Mouse (Mus musculus): Measurements from ENCODE around the gene Lrrc8c. TPM values are rescaled to one million over a fixed set of nuclear protein-coding genes. Genes with fewer than 3 reads are reported as not detected.

Lrrc8c gene
- polyA plus RNA-seq, 1 experiment from 2014 or later: 24.7 TPM

- WGBS: 43% methylated on average over 10 of the region's 10 CpGs
- Histone ChIP-seq H3K9me3 (ENCODE audit: low read depth, low read length) (no peaks in the 10 kb centered on the region), H3K36me3 (ENCODE audit: insufficient read depth) (no peaks in the 10 kb centered on the region), H3K4me2 (no peak overlapping the region), H3K27me3 (ENCODE audit: insufficient read depth, low read length) (no peaks in the 10 kb centered on the region), H3K27ac (ENCODE audit: low read depth) (no peak overlapping the region), H3K4me1 (ENCODE audit: insufficient read depth) (no peaks in the 10 kb centered on the region), H3K4me3 (ENCODE audit: low read depth, low read length) (no peak overlapping the region), H3K9ac (no peak overlapping the region)
- TF ChIP-seq CTCF (IDR thresholded peaks at IDR 0.05; ENCODE audit: low read depth): no peak
- ATAC-seq (ENCODE audit: insufficient read depth): no peak
- DNase-seq: no peak
These were observed 61.7 kb downstream of the Lrrc8c start for GRCm38 (mm10) chr5:105580909-105581308.

GRCm38 (mm10) chr5:105585929-105586328 lies 66.7 kb downstream of the Lrrc8c start:
- ATAC-seq (ENCODE audit: insufficient read depth) (peak; percentile 50), DNase-seq (peak; percentile 36)
- TF ChIP-seq CTCF (IDR thresholded peaks at IDR 0.05; ENCODE audit: low read depth): no peak
- H3K27me3 ChIP-seq (ENCODE audit: insufficient read depth, low read length): no peaks in the 10 kb centered on the region
- peak overlapping the region; percentile 88 for H3K27ac ChIP-seq (ENCODE audit: low read depth)
- H3K36me3 ChIP-seq (ENCODE audit: insufficient read depth): no peaks in the 10 kb centered on the region
- 51% methylated on average over 4 of the region's 4 CpGs for WGBS
- peaks cover 5% of the 10 kb centered on the region; the same call in 1 of the 2 replicates for H3K4me1 ChIP-seq (ENCODE audit: insufficient read depth)
- H3K9me3 ChIP-seq (ENCODE audit: low read depth, low read length): no peaks in the 10 kb centered on the region
- H3K4me3 ChIP-seq (ENCODE audit: low read depth, low read length): no peak overlapping the region
- no peak overlapping the region for H3K9ac ChIP-seq
- no peak overlapping the region; the same call in 1 of the 2 replicates for H3K4me2 ChIP-seq

GRCm38 (mm10) chr5:105586655-105587054 lies 67.5 kb downstream of the Lrrc8c start:
- Histone ChIP-seq H3K36me3 (ENCODE audit: insufficient read depth) (no peaks in the 10 kb centered on the region), H3K4me1 (ENCODE audit: insufficient read depth) (peaks cover 5% of the 10 kb centered on the region; the same call in 1 of the 2 replicates), H3K9me3 (ENCODE audit: low read depth, low read length) (no peaks in the 10 kb centered on the region), H3K27ac (ENCODE audit: low read depth) (peak overlapping the region; percentile 88), H3K4me3 (ENCODE audit: low read depth, low read length) (no peak overlapping the region), H3K4me2 (peak overlapping the region; percentile 15), H3K27me3 (ENCODE audit: insufficient read depth, low read length) (no peaks in the 10 kb centered on the region), H3K9ac (no peak overlapping the region)
- WGBS: 15% methylated on average over 5 of the region's 5 CpGs
- peak; percentile 85 for ATAC-seq (ENCODE audit: insufficient read depth)
- no peak for TF ChIP-seq CTCF (IDR thresholded peaks at IDR 0.05; ENCODE audit: low read depth)
- peak; percentile 73 for DNase-seq

- WGBS: 46% methylated on average over 6 of the region's 6 CpGs
- ATAC-seq (ENCODE audit: insufficient read depth) (no peak), DNase-seq (peak; percentile 38)
- Histone ChIP-seq H3K27ac (ENCODE audit: low read depth) (peak overlapping the region; percentile 88), H3K36me3 (ENCODE audit: insufficient read depth) (no peaks in the 10 kb centered on the region), H3K4me3 (ENCODE audit: low read depth, low read length) (no peak overlapping the region), H3K4me1 (ENCODE audit: insufficient read depth) (peaks cover 5% of the 10 kb centered on the region; the same call in 1 of the 2 replicates), H3K27me3 (ENCODE audit: insufficient read depth, low read length) (no peaks in the 10 kb centered on the region), H3K9me3 (ENCODE audit: low read depth, low read length) (no peaks in the 10 kb centered on the region), H3K4me2 (no peak overlapping the region), H3K9ac (no peak overlapping the region)
- TF ChIP-seq CTCF (IDR thresholded peaks at IDR 0.05; ENCODE audit: low read depth): no peak
These were observed 68.3 kb downstream of the Lrrc8c start for GRCm38 (mm10) chr5:105587471-105587870.

- Histone ChIP-seq H3K36me3 (ENCODE audit: insufficient read depth) (no peaks in the 10 kb centered on the region), H3K27ac (ENCODE audit: low read depth) (no peak overlapping the region), H3K9me3 (ENCODE audit: low read depth, low read length) (no peaks in the 10 kb centered on the region), H3K27me3 (ENCODE audit: insufficient read depth, low read length) (no peaks in the 10 kb centered on the region), H3K4me3 (ENCODE audit: low read depth, low read length) (no peak overlapping the region), H3K4me1 (ENCODE audit: insufficient read depth) (peaks cover 5% of the 10 kb centered on the region; the same call in 1 of the 2 replicates), H3K4me2 (no peak overlapping the region), H3K9ac (no peak overlapping the region)
- no peak for TF ChIP-seq CTCF (IDR thresholded peaks at IDR 0.05; ENCODE audit: low read depth)
- DNase-seq (no peak), ATAC-seq (ENCODE audit: insufficient read depth) (no peak)
- 60% methylated on average over 4 of the region's 4 CpGs for WGBS
These were observed 69.5 kb downstream of the Lrrc8c start for GRCm38 (mm10) chr5:105588683-105589082.

- Histone ChIP-seq H3K9ac (no peak overlapping the region), H3K27ac (ENCODE audit: low read depth) (no peak overlapping the region), H3K4me1 (ENCODE audit: insufficient read depth) (peaks cover 5% of the 10 kb centered on the region; the same call in 1 of the 2 replicates), H3K9me3 (ENCODE audit: low read depth, low read length) (no peaks in the 10 kb centered on the region), H3K4me3 (ENCODE audit: low read depth, low read length) (no peak overlapping the region), H3K27me3 (ENCODE audit: insufficient read depth, low read length) (no peaks in the 10 kb centered on the region), H3K4me2 (no peak overlapping the region), H3K36me3 (ENCODE audit: insufficient read depth) (no peaks in the 10 kb centered on the region)
- ATAC-seq (ENCODE audit: insufficient read depth) (no peak), DNase-seq (no peak)
- TF ChIP-seq CTCF (IDR thresholded peaks at IDR 0.05; ENCODE audit: low read depth): no peak
- 63% methylated on average over 3 of the region's 3 CpGs for WGBS
These were observed 69.9 kb downstream of the Lrrc8c start for GRCm38 (mm10) chr5:105589119-105589518.

GRCm38 (mm10) chr5:105592396-105592795 lies 73.2 kb downstream of the Lrrc8c start:
- Histone ChIP-seq H3K4me1 (ENCODE audit: insufficient read depth) (peaks cover 5% of the 10 kb centered on the region; the same call in 1 of the 2 replicates), H3K36me3 (ENCODE audit: insufficient read depth) (no peaks in the 10 kb centered on the region), H3K9ac (no peak overlapping the region), H3K4me2 (no peak overlapping the region), H3K9me3 (ENCODE audit: low read depth, low read length) (no peaks in the 10 kb centered on the region), H3K27me3 (ENCODE audit: insufficient read depth, low read length) (no peaks in the 10 kb centered on the region), H3K4me3 (ENCODE audit: low read depth, low read length) (no peak overlapping the region), H3K27ac (ENCODE audit: low read depth) (no peak overlapping the region)
- ATAC-seq (ENCODE audit: insufficient read depth): no peak
- TF ChIP-seq CTCF (IDR thresholded peaks at IDR 0.05; ENCODE audit: low read depth): no peak
- 77% methylated on average over 4 of the region's 4 CpGs for WGBS
- no peak for DNase-seq

All from lung, embryonic 14.5 days (tissue).